Mouse (Mus musculus): ENCODE results near the gene Aox3. TPM values are rescaled to one million over a fixed set of nuclear protein-coding genes. Genes with fewer than 3 reads are reported as not detected.
A peak's percentile ranks its signal among the peaks of the same experiment; 100 is the strongest.

Gene Aox3
- polyA plus RNA-seq, 1 experiment from 2014 or later = 0.47 TPM

- H3K27me3 ChIP-seq (replicated peaks; ENCODE audit: control insufficient read depth, insufficient read depth, low read length) = no peaks in the 10 kb centered on the region
- no peak overlapping the region for H3K27ac ChIP-seq (ENCODE audit: low read depth, low read length)
- no peaks in the 10 kb centered on the region for H3K36me3 ChIP-seq (ENCODE audit: control insufficient read depth, insufficient read depth)
- no peak for ATAC-seq
- H3K4me2 ChIP-seq (replicated peaks; ENCODE audit: low read depth) = no peak overlapping the region
- 73% methylated on average over 4 of the region's 4 CpGs for WGBS
- no peaks in the 10 kb centered on the region for H3K4me1 ChIP-seq (replicated peaks; ENCODE audit: control insufficient read depth, insufficient read depth, low read length)
- no peak overlapping the region for H3K4me3 ChIP-seq (ENCODE audit: low read depth, low read length)
- TF ChIP-seq CTCF (IDR thresholded peaks at IDR 0.05; ENCODE audit: low read depth) = no peak
- H3K9me3 ChIP-seq (ENCODE audit: control insufficient read depth) = no peaks in the 10 kb centered on the region
- no peak overlapping the region for H3K9ac ChIP-seq (ENCODE audit: low read depth, low read length)
Measured at GRCm38 (mm10) chr1:58237527-58238299, 124.8 kb downstream of the Aox3 start.

GRCm38 (mm10) chr1:58238440-58238839 lies 125.5 kb downstream of the Aox3 start:
- Histone ChIP-seq H3K9me3 (ENCODE audit: control insufficient read depth) (no peaks in the 10 kb centered on the region), H3K27ac (ENCODE audit: low read depth, low read length) (no peak overlapping the region), H3K36me3 (ENCODE audit: control insufficient read depth, insufficient read depth) (no peaks in the 10 kb centered on the region), H3K4me1 (replicated peaks; ENCODE audit: control insufficient read depth, insufficient read depth, low read length) (no peaks in the 10 kb centered on the region), H3K27me3 (replicated peaks; ENCODE audit: control insufficient read depth, insufficient read depth, low read length) (no peaks in the 10 kb centered on the region), H3K9ac (ENCODE audit: low read depth, low read length) (no peak overlapping the region), H3K4me3 (ENCODE audit: low read depth, low read length) (no peak overlapping the region), H3K4me2 (replicated peaks; ENCODE audit: low read depth) (no peak overlapping the region)
- no peak for ATAC-seq
- 82% methylated on average over 5 of the region's 5 CpGs for WGBS
- no peak for TF ChIP-seq CTCF (IDR thresholded peaks at IDR 0.05; ENCODE audit: low read depth)

GRCm38 (mm10) chr1:58238961-58239360 lies 126.0 kb downstream of the Aox3 start:
- Histone ChIP-seq H3K27me3 (replicated peaks; ENCODE audit: control insufficient read depth, insufficient read depth, low read length) (no peaks in the 10 kb centered on the region), H3K4me1 (replicated peaks; ENCODE audit: control insufficient read depth, insufficient read depth, low read length) (no peaks in the 10 kb centered on the region), H3K9ac (ENCODE audit: low read depth, low read length) (no peak overlapping the region), H3K27ac (ENCODE audit: low read depth, low read length) (no peak overlapping the region), H3K4me3 (ENCODE audit: low read depth, low read length) (no peak overlapping the region), H3K4me2 (replicated peaks; ENCODE audit: low read depth) (no peak overlapping the region), H3K36me3 (ENCODE audit: control insufficient read depth, insufficient read depth) (no peaks in the 10 kb centered on the region), H3K9me3 (ENCODE audit: control insufficient read depth) (no peaks in the 10 kb centered on the region)
- no peak for TF ChIP-seq CTCF (IDR thresholded peaks at IDR 0.05; ENCODE audit: low read depth)
- no peak for ATAC-seq
- 96% methylated on average over 9 of the region's 9 CpGs for WGBS

- ATAC-seq = no peak
- Histone ChIP-seq H3K9ac (ENCODE audit: low read depth, low read length) (no peak overlapping the region), H3K4me2 (replicated peaks; ENCODE audit: low read depth) (no peak overlapping the region), H3K36me3 (ENCODE audit: control insufficient read depth, insufficient read depth) (no peaks in the 10 kb centered on the region), H3K4me1 (replicated peaks; ENCODE audit: control insufficient read depth, insufficient read depth, low read length) (no peaks in the 10 kb centered on the region), H3K4me3 (ENCODE audit: low read depth, low read length) (no peak overlapping the region), H3K27ac (ENCODE audit: low read depth, low read length) (no peak overlapping the region), H3K27me3 (replicated peaks; ENCODE audit: control insufficient read depth, insufficient read depth, low read length) (no peaks in the 10 kb centered on the region), H3K9me3 (ENCODE audit: control insufficient read depth) (no peaks in the 10 kb centered on the region)
- peak; percentile 36; the same call in 1 of the 2 replicates for TF ChIP-seq CTCF (IDR thresholded peaks at IDR 0.05; ENCODE audit: low read depth)
- WGBS = 59% methylated on average over 6 of the region's 6 CpGs
Measured at GRCm38 (mm10) chr1:58240347-58240746, 127.4 kb downstream of the Aox3 start.

GRCm38 (mm10) chr1:58244487-58244886 lies 131.6 kb downstream of the Aox3 start:
- H3K4me3 ChIP-seq (ENCODE audit: low read depth, low read length) = no peak overlapping the region
- no peak for ATAC-seq
- TF ChIP-seq CTCF (IDR thresholded peaks at IDR 0.05; ENCODE audit: low read depth) = no peak
- H3K27ac ChIP-seq (ENCODE audit: low read depth, low read length) = no peak overlapping the region
- H3K9ac ChIP-seq (ENCODE audit: low read depth, low read length) = no peak overlapping the region
- H3K36me3 ChIP-seq (ENCODE audit: control insufficient read depth, insufficient read depth) = no peaks in the 10 kb centered on the region
- WGBS = 69% methylated on average over 3 of the region's 3 CpGs
- H3K27me3 ChIP-seq (replicated peaks; ENCODE audit: control insufficient read depth, insufficient read depth, low read length) = no peaks in the 10 kb centered on the region
- H3K4me1 ChIP-seq (replicated peaks; ENCODE audit: control insufficient read depth, insufficient read depth, low read length) = no peaks in the 10 kb centered on the region
- no peak overlapping the region for H3K4me2 ChIP-seq (replicated peaks; ENCODE audit: low read depth)
- no peaks in the 10 kb centered on the region for H3K9me3 ChIP-seq (ENCODE audit: control insufficient read depth)

GRCm38 (mm10) chr1:58248518-58248917 lies 135.6 kb downstream of the Aox3 start:
- H3K27ac ChIP-seq (ENCODE audit: low read depth, low read length) = no peak overlapping the region
- TF ChIP-seq CTCF (IDR thresholded peaks at IDR 0.05; ENCODE audit: low read depth) = no peak
- H3K4me1 ChIP-seq (replicated peaks; ENCODE audit: control insufficient read depth, insufficient read depth, low read length) = no peaks in the 10 kb centered on the region
- H3K4me3 ChIP-seq (ENCODE audit: low read depth, low read length) = no peak overlapping the region
- no peak overlapping the region for H3K9ac ChIP-seq (ENCODE audit: low read depth, low read length)
- ATAC-seq = no peak
- no peak overlapping the region for H3K4me2 ChIP-seq (replicated peaks; ENCODE audit: low read depth)
- H3K9me3 ChIP-seq (ENCODE audit: control insufficient read depth) = no peaks in the 10 kb centered on the region
- no peaks in the 10 kb centered on the region for H3K27me3 ChIP-seq (replicated peaks; ENCODE audit: control insufficient read depth, insufficient read depth, low read length)
- no peaks in the 10 kb centered on the region for H3K36me3 ChIP-seq (ENCODE audit: control insufficient read depth, insufficient read depth)
- 45% methylated on average over 1 of the region's 1 CpGs for WGBS

Other genes starting within 250 kb of the Aox3 start
- gene Sgo2a, start 117.2 kb upstream of the Aox3 start, polyA plus RNA-seq (2015; fragmentation: Nextera tagmentation; extraction: Ambion mirVana) = 3.3 and 4.4 TPM in 2 replicates
- 6.5 and 6.9 TPM in 2 replicates for gene Kctd18, start 94.2 kb upstream of the Aox3 start, polyA plus RNA-seq (2015; fragmentation: Nextera tagmentation; extraction: Ambion mirVana)
- gene Aox1, start 83.2 kb upstream of the Aox3 start, polyA plus RNA-seq (2015; fragmentation: Nextera tagmentation; extraction: Ambion mirVana) = 0.08 TPM in 2 replicates
- gene Aox4, start 97.3 kb downstream of the Aox3 start, polyA plus RNA-seq (2015; fragmentation: Nextera tagmentation; extraction: Ambion mirVana) = not detected in 2 replicates
- gene Aox2, start 165.2 kb downstream of the Aox3 start, polyA plus RNA-seq (2015; fragmentation: Nextera tagmentation; extraction: Ambion mirVana) = 0.07 and 0.10 TPM in 2 replicates